In the genomic region with DNA sequence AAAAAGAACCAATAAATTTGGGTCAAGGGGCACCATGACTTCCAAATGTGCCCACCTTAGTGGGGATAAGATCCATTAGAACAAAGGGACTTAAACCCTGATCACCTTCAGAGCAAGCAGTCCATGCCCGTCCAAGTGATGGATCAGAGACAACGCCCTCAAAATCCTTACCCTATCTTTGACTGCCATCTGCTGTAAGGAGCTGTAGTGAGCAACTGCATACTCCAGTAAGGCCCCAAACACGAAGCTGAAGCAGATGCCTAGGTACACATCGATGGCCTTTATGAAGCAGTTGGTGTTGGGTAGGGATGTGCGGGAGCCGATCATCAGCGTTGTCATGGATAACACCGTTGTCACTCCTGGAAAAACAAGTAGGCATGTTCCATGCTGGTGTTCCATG, we compare ENCODE assay signal across 8 mouse cellular contexts. TPM values are rescaled to one million over a fixed set of nuclear protein-coding genes. Genes with fewer than 3 reads are reported as not detected.
A peak's percentile ranks its signal among the peaks of the same experiment; 100 is the strongest.
DNase-seq lines count a peak whose midpoint lies in the region.

No protein-coding gene starts in this region.

- DNase-seq in adrenal gland, postnatal 10 days = peak; percentile 34
- DNase-seq in adrenal gland, adult 18-20 months (ENCODE audit: low spot score in 2 of 2) = no peak
- DNase-seq in kidney, postnatal 10 days = peak; percentile 9
- no peak for DNase-seq in kidney, postnatal 4 days
- DNase-seq in 416B (ENCODE audit: low read depth) = peak; percentile 26
- DNase-seq in cerebellum, adult 9-10 months = peak; percentile 40
- no peak for DNase-seq in natural killer cell, adult 2 months (ENCODE audit: low spot score in 2 of 2)
- no peak for DNase-seq in yolk sac, embryonic 10.5 days (ENCODE audit: low spot score)

RNA-seq across cellular contexts. Expression of gene Gabrp, which starts 24.6 kb away (rescaled TPM):
- not detected for total RNA-seq in adrenal gland, postnatal 10 days (2021)
- total RNA-seq in adrenal gland, adult 18-20 months (2021) = not detected

RNA-seq across cellular contexts. Expression of gene Ranbp17, which starts 40.6 kb away (rescaled TPM):
- total RNA-seq in adrenal gland, postnatal 10 days (2021) = 1 to 10 TPM; 4.2 to 6.7 TPM
- total RNA-seq in adrenal gland, adult 18-20 months (2021) = 1 to 10 TPM; 1.9 to 2.0 TPM

RNA-seq across cellular contexts. Expression of gene D130052B06Rik, which starts 45.0 kb away (rescaled TPM):
- not detected for total RNA-seq in adrenal gland, postnatal 10 days (2021)
- not detected for total RNA-seq in adrenal gland, adult 18-20 months (2021)

Comparison
In these comparisons a context has a peak if more than half of its experiments do, and no peak if none do; other contexts are left out.
1. DNase-seq: peak in adrenal gland, postnatal 10 days (single experiment), kidney, postnatal 10 days (single experiment), 416B (single experiment) and cerebellum, adult 9-10 months (single experiment); none in adrenal gland, adult 18-20 months (0 of 2), kidney, postnatal 4 days (0 of 2), natural killer cell, adult 2 months (0 of 2) and yolk sac, embryonic 10.5 days (single experiment).